Mouse (Mus musculus) neural tube, embryonic 15.5 days (tissue): ENCODE results near the gene Cdr2l. TPM values are rescaled to one million over a fixed set of nuclear protein-coding genes. Genes with fewer than 3 reads are reported as not detected.

Experiments
- ATAC-seq: fragments of 200-750 bp; cut with Nextera tagmentation; 2 replicates; pipeline ENCODE4 v1.8.0; 2017; ENCODE audit warnings: mild to moderate bottlenecking, moderate TSS enrichment, moderate library complexity; ENCODE audit not compliant: low FRiP score
- H3K27ac ChIP-seq: fragments of 300-500 bp; sonication (generic); replicated peaks from 2 replicates; pipeline ENCODE4 v1.5.1; 2015; ENCODE audit warnings: mild to moderate bottlenecking, inconsistent platforms
- H3K27me3 ChIP-seq: fragments of 300-500 bp; sonication (generic); replicated peaks from 2 replicates; pipeline ENCODE4 v1.6.1; 2015; ENCODE audit warnings: inconsistent platforms
- H3K36me3 ChIP-seq: fragments of 300-500 bp; sonication (generic); 2 replicates; pipeline ENCODE4 v1.6.1; 2015; ENCODE audit warnings: inconsistent platforms
- H3K4me1 ChIP-seq: fragments of 300-500 bp; sonication (generic); 2 replicates; pipeline ENCODE4 v1.6.1; 2015; ENCODE audit warnings: inconsistent platforms
- H3K4me2 ChIP-seq: fragments of 300-500 bp; sonication (generic); 2 replicates; pipeline ENCODE4 v1.6.1; 2015; ENCODE audit warnings: inconsistent platforms, mild to moderate bottlenecking, moderate library complexity
- H3K4me3 ChIP-seq: fragments of 300-500 bp; sonication (generic); replicated peaks from 2 replicates; pipeline ENCODE4 v1.5.1; 2015; ENCODE audit warnings: mild to moderate bottlenecking, inconsistent platforms
- H3K9ac ChIP-seq: fragments of 300-500 bp; sonication (generic); replicated peaks from 2 replicates; pipeline ENCODE4 v1.6.1; 2015; ENCODE audit warnings: mild to moderate bottlenecking, inconsistent platforms
- H3K9me3 ChIP-seq: fragments of 300-500 bp; sonication (generic); replicated peaks from 2 replicates; pipeline ENCODE4 v1.6.1; 2016; ENCODE audit warnings: inconsistent platforms
- WGBS: fragments of 180-500 bp; shearing (Covaris S2); methylation state at CpG from one replicate; pipeline ENCODE4 v1.1.7; 2015; ENCODE audit warnings: mixed read lengths; 5-methylcytosine and 5-hydroxymethylcytosine counted together
- polyA plus RNA-seq: library from polyadenylated mRNA; unstranded; fragments of >200 nt; fragmentation: Nextera tagmentation; extraction: Ambion mirVana; gene quantifications from 2 replicates; pipeline ENCODE4 v1.2.1, GENCODE M21; 2015

Cdr2l gene
- polyA plus RNA-seq, 1 experiment from 2014 or later = 23.9 TPM

- Histone ChIP-seq H3K4me3 (no peak overlapping the region), H3K36me3 (no peaks in the 10 kb centered on the region), H3K4me2 (no peak overlapping the region), H3K27me3 (peaks cover 19% of the 10 kb centered on the region), H3K27ac (no peak overlapping the region), H3K9me3 (no peaks in the 10 kb centered on the region), H3K4me1 (peaks cover 25% of the 10 kb centered on the region), H3K9ac (no peak overlapping the region)
- 47% methylated on average over 8 of the region's 8 CpGs for WGBS
- ATAC-seq = no peak
Measured at GRCm38 (mm10) chr11:115371354-115371753, 10.4 kb upstream of the Cdr2l start.

GRCm38 (mm10) chr11:115372015-115372414 lies 9.7 kb upstream of the Cdr2l start:
- Histone ChIP-seq H3K36me3 (no peaks in the 10 kb centered on the region), H3K27me3 (peaks cover 21% of the 10 kb centered on the region), H3K4me2 (no peak overlapping the region), H3K9ac (no peak overlapping the region), H3K4me3 (no peak overlapping the region), H3K9me3 (no peaks in the 10 kb centered on the region), H3K4me1 (peaks cover 20% of the 10 kb centered on the region), H3K27ac (no peak overlapping the region)
- WGBS = 72% methylated on average over 1 of the region's 1 CpGs
- no peak for ATAC-seq

- no peak overlapping the region for H3K27ac ChIP-seq
- no peak overlapping the region for H3K9ac ChIP-seq
- H3K4me3 ChIP-seq = no peak overlapping the region
- peaks cover 21% of the 10 kb centered on the region for H3K27me3 ChIP-seq
- no peak for ATAC-seq
- H3K36me3 ChIP-seq = no peaks in the 10 kb centered on the region
- peaks cover 18% of the 10 kb centered on the region for H3K4me1 ChIP-seq
- H3K9me3 ChIP-seq = no peaks in the 10 kb centered on the region
- no peak overlapping the region for H3K4me2 ChIP-seq
- 51% methylated on average over 2 of the region's 2 CpGs for WGBS
Measured at GRCm38 (mm10) chr11:115372737-115373136, 9.0 kb upstream of the Cdr2l start.

GRCm38 (mm10) chr11:115373805-115374694 lies 7.7 kb upstream of the Cdr2l start:
- H3K9me3 ChIP-seq = no peaks in the 10 kb centered on the region
- peak; percentile 79 for ATAC-seq
- peaks cover 17% of the 10 kb centered on the region for H3K4me1 ChIP-seq
- peaks cover 21% of the 10 kb centered on the region for H3K27me3 ChIP-seq
- peak overlapping the region; percentile 83 for H3K4me2 ChIP-seq
- H3K9ac ChIP-seq = peak overlapping the region; percentile 59
- peak overlapping the region; percentile 47 for H3K4me3 ChIP-seq
- H3K27ac ChIP-seq = peak overlapping the region; percentile 78
- H3K36me3 ChIP-seq = no peaks in the 10 kb centered on the region
- WGBS = 1% methylated on average over 30 of the region's 30 CpGs

GRCm38 (mm10) chr11:115374695-115375425 lies 6.9 kb upstream of the Cdr2l start:
- peak overlapping the region; percentile 83 for H3K4me2 ChIP-seq
- H3K27ac ChIP-seq = peak overlapping the region; percentile 78
- ATAC-seq = no peak
- WGBS = 68% methylated on average over 12 of the region's 12 CpGs
- no peaks in the 10 kb centered on the region for H3K36me3 ChIP-seq
- peak overlapping the region; percentile 59 for H3K9ac ChIP-seq
- peaks cover 17% of the 10 kb centered on the region for H3K4me1 ChIP-seq
- H3K9me3 ChIP-seq = no peaks in the 10 kb centered on the region
- peaks cover 18% of the 10 kb centered on the region for H3K27me3 ChIP-seq
- peak overlapping the region; percentile 47 for H3K4me3 ChIP-seq

- Histone ChIP-seq H3K27me3 (peaks cover 18% of the 10 kb centered on the region), H3K4me2 (no peak overlapping the region), H3K4me3 (no peak overlapping the region), H3K36me3 (no peaks in the 10 kb centered on the region), H3K4me1 (peaks cover 22% of the 10 kb centered on the region), H3K9ac (no peak overlapping the region), H3K27ac (no peak overlapping the region), H3K9me3 (no peaks in the 10 kb centered on the region)
- WGBS = 61% methylated on average over 7 of the region's 7 CpGs
- no peak for ATAC-seq
Measured at GRCm38 (mm10) chr11:115376722-115377121, 5.0 kb upstream of the Cdr2l start.

GRCm38 (mm10) chr11:115377254-115377653 lies 4.5 kb upstream of the Cdr2l start:
- Histone ChIP-seq H3K27ac (no peak overlapping the region), H3K9ac (no peak overlapping the region), H3K4me3 (no peak overlapping the region), H3K4me1 (peaks cover 22% of the 10 kb centered on the region), H3K4me2 (no peak overlapping the region), H3K9me3 (no peaks in the 10 kb centered on the region), H3K27me3 (peaks cover 18% of the 10 kb centered on the region), H3K36me3 (no peaks in the 10 kb centered on the region)
- 88% methylated on average over 4 of the region's 4 CpGs for WGBS
- ATAC-seq = no peak

GRCm38 (mm10) chr11:115377854-115378253 lies 3.9 kb upstream of the Cdr2l start:
- Histone ChIP-seq H3K4me3 (no peak overlapping the region), H3K27me3 (peaks cover 18% of the 10 kb centered on the region), H3K36me3 (no peaks in the 10 kb centered on the region), H3K9ac (no peak overlapping the region), H3K9me3 (no peaks in the 10 kb centered on the region), H3K4me2 (no peak overlapping the region), H3K27ac (no peak overlapping the region), H3K4me1 (peaks cover 27% of the 10 kb centered on the region)
- WGBS = 90% methylated on average over 7 of the region's 7 CpGs
- no peak for ATAC-seq

GRCm38 (mm10) chr11:115381276-115381675 lies 440 bp upstream of the Cdr2l start:
- ATAC-seq = no peak

GRCm38 (mm10) chr11:115382891-115383290 lies 1.2 kb downstream of the Cdr2l start:
- Histone ChIP-seq H3K9me3 (no peaks in the 10 kb centered on the region), H3K9ac (peak overlapping the region; percentile 90), H3K36me3 (no peaks in the 10 kb centered on the region), H3K4me3 (peak overlapping the region; percentile 72), H3K27me3 (no peaks in the 10 kb centered on the region), H3K4me1 (peaks cover 49% of the 10 kb centered on the region), H3K27ac (peak overlapping the region; percentile 95), H3K4me2 (peak overlapping the region; percentile 88)
- no peak for ATAC-seq
- WGBS = 12% methylated on average over 5 of the region's 5 CpGs

More at GRCm38 (mm10) chr11:115381276-115381675, 440 bp upstream of the Cdr2l start:
- Histone ChIP-seq H3K4me3 (peak overlapping the region; percentile 72), H3K4me2 (peak overlapping the region; percentile 88), H3K36me3 (no peaks in the 10 kb centered on the region), H3K4me1 (peaks cover 40% of the 10 kb centered on the region), H3K27me3 (0 out of 2 replicates have a peak, but pooled peaks cover 3% of the 10 kb centered on the region), H3K9ac (no peak overlapping the region), H3K9me3 (no peaks in the 10 kb centered on the region), H3K27ac (0 out of 2 replicates have a peak overlapping the region, but pooled peaks have one; percentile 10)
- WGBS = 17% methylated on average over 9 of the region's 9 CpGs

- H3K9ac ChIP-seq = peak overlapping the region; percentile 90
- ATAC-seq = no peak
- peaks cover 49% of the 10 kb centered on the region for H3K4me1 ChIP-seq
- no peaks in the 10 kb centered on the region for H3K36me3 ChIP-seq
- peak overlapping the region; percentile 88 for H3K4me2 ChIP-seq
- 34% methylated on average over 16 of the region's 16 CpGs for WGBS
- H3K27me3 ChIP-seq = no peaks in the 10 kb centered on the region
- H3K27ac ChIP-seq = peak overlapping the region; percentile 95
- H3K4me3 ChIP-seq = peak overlapping the region; percentile 72
- H3K9me3 ChIP-seq = no peaks in the 10 kb centered on the region
Measured at GRCm38 (mm10) chr11:115383701-115384474, 2.2 kb downstream of the Cdr2l start.
